Mouse (Mus musculus): Measurements from ENCODE around the gene Il1rl1. TPM values are rescaled to one million over a fixed set of nuclear protein-coding genes. Genes with fewer than 3 reads are reported as not detected.

Gene Il1rl1
- polyA plus RNA-seq, 1 experiment from 2014 or later, result 0.05 TPM

DNA sequence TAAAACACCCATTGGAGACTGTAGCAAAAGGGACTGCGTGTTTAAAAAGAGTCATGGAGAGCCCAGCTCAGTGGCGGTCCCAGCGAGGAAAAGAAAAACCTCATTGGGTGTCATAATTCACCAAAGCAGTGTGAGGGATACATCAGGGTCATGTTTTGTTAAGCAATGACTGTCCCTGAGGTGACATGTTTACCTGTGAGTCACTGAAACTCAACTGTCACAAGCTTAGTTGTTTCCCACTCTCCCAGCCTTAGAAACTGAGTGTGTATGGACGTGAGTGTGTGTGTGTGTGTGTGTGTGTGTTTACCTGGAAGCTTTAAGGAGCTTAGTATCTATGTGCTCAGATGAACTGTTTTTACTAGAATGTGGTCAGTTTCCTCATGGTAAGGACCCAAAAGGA lies 37.9 kb downstream of the Il1rl1 start:
- H3K27me3 ChIP-seq (ENCODE audit: control insufficient read depth, insufficient read depth, low read length), result no peaks in the 10 kb centered on the region
- H3K9me3 ChIP-seq (ENCODE audit: control insufficient read depth, low read length), result no peaks in the 10 kb centered on the region
- H3K36me3 ChIP-seq (ENCODE audit: control insufficient read depth, insufficient read depth, low read length), result no peaks in the 10 kb centered on the region
- no peak overlapping the region for H3K9ac ChIP-seq (ENCODE audit: low read length)
- DNase-seq (ENCODE audit: low spot score) (no peak), ATAC-seq (replicated peaks; ENCODE audit: low FRiP score) (no peak)
- H3K4me3 ChIP-seq (ENCODE audit: low read depth, low read length), result no peak overlapping the region
- no peak overlapping the region for H3K4me2 ChIP-seq (ENCODE audit: low read depth, low read length, severe bottlenecking)
- 87% methylated on average over 4 of the region's 4 CpGs for WGBS
- H3K4me1 ChIP-seq (replicated peaks; ENCODE audit: control insufficient read depth, insufficient read depth, low read length), result no peaks in the 10 kb centered on the region
- H3K27ac ChIP-seq (ENCODE audit: low read depth, low read length), result no peak overlapping the region

DNA sequence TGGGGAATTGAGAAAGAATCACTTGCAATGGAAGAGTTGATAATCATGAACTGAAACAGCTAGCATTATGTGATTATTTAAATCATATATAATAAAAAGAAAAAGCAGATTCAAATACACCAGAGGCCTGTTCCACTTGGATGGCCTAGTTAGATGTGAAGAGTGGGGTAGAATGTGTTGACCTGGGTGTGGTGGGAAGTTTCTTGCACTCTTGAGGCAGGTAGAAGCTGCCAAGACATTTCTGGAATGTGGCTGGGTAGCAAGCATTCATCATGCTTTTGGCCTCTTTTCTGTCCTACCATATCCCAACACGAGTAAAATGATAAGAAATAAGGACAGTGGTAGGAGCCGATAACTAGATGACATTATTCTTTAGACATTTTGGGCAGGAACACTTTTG lies 39.4 kb downstream of the Il1rl1 start:
- no peak for ATAC-seq (replicated peaks; ENCODE audit: low FRiP score)
- Histone ChIP-seq H3K27ac (ENCODE audit: low read depth, low read length) (no peak overlapping the region), H3K9me3 (ENCODE audit: control insufficient read depth, low read length) (no peaks in the 10 kb centered on the region), H3K9ac (ENCODE audit: low read length) (no peak overlapping the region), H3K36me3 (ENCODE audit: control insufficient read depth, insufficient read depth, low read length) (no peaks in the 10 kb centered on the region), H3K4me3 (ENCODE audit: low read depth, low read length) (no peak overlapping the region), H3K4me1 (replicated peaks; ENCODE audit: control insufficient read depth, insufficient read depth, low read length) (no peaks in the 10 kb centered on the region), H3K27me3 (ENCODE audit: control insufficient read depth, insufficient read depth, low read length) (no peaks in the 10 kb centered on the region), H3K4me2 (ENCODE audit: low read depth, low read length, severe bottlenecking) (no peak overlapping the region)
- 81% methylated on average over 2 of the region's 2 CpGs for WGBS
- DNase-seq (ENCODE audit: low spot score), result no peak

DNA sequence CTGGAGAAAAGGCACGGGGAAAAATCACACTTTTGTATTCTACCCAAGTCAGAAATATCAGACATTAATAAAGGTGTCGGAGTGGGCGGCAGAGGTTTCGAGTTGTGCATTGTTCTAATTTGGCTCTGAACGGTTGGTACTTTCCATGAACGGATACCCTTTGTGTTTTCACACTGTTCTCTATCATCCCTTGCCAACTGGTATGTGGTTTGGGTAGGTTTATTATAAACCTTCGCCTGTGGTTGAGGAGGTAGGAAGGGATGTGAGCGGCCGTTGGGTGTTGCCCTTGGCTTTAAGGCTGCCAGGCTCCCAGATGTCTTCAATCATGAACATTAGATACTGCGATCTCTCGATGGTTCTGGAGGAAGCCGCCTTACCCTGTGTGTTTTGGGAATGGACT lies 40.5 kb downstream of the Il1rl1 start:
- DNase-seq (ENCODE audit: low spot score), result no peak
- no peaks in the 10 kb centered on the region for H3K9me3 ChIP-seq (ENCODE audit: control insufficient read depth, low read length)
- no peak overlapping the region for H3K4me3 ChIP-seq (ENCODE audit: low read depth, low read length)
- no peak overlapping the region for H3K9ac ChIP-seq (ENCODE audit: low read length)
- H3K27ac ChIP-seq (ENCODE audit: low read depth, low read length), result no peak overlapping the region
- H3K27me3 ChIP-seq (ENCODE audit: control insufficient read depth, insufficient read depth, low read length), result no peaks in the 10 kb centered on the region
- H3K36me3 ChIP-seq (ENCODE audit: control insufficient read depth, insufficient read depth, low read length), result no peaks in the 10 kb centered on the region
- no peak overlapping the region for H3K4me2 ChIP-seq (ENCODE audit: low read depth, low read length, severe bottlenecking)
- ATAC-seq (replicated peaks; ENCODE audit: low FRiP score), result no peak
- 93% methylated on average over 12 of the region's 12 CpGs for WGBS
- no peaks in the 10 kb centered on the region for H3K4me1 ChIP-seq (replicated peaks; ENCODE audit: control insufficient read depth, insufficient read depth, low read length)

DNA sequence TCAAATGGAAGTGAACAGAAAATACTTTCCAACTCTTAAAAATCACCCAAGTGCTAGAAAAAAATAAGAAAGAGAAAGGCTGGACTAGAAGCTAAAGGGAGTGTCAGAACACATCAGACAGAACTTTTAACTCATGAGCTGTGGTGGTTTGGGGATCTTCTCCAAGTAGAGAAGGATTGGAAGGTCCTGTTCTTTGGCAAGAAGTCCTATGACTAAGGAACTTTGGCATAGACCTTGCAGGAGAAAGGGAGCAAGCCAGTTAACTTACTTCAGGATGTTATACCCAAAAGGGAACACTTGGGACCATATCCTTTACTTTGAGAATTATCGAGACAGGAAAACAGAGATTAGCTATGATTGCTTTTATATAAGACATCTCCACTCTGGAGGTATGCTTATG lies 43.0 kb downstream of the Il1rl1 start:
- ATAC-seq (replicated peaks; ENCODE audit: low FRiP score) (no peak), DNase-seq (ENCODE audit: low spot score) (no peak)
- Histone ChIP-seq H3K9me3 (ENCODE audit: control insufficient read depth, low read length) (no peaks in the 10 kb centered on the region), H3K4me3 (ENCODE audit: low read depth, low read length) (no peak overlapping the region), H3K9ac (ENCODE audit: low read length) (no peak overlapping the region), H3K4me1 (replicated peaks; ENCODE audit: control insufficient read depth, insufficient read depth, low read length) (no peaks in the 10 kb centered on the region), H3K27ac (ENCODE audit: low read depth, low read length) (no peak overlapping the region), H3K36me3 (ENCODE audit: control insufficient read depth, insufficient read depth, low read length) (no peaks in the 10 kb centered on the region), H3K27me3 (ENCODE audit: control insufficient read depth, insufficient read depth, low read length) (no peaks in the 10 kb centered on the region), H3K4me2 (ENCODE audit: low read depth, low read length, severe bottlenecking) (no peak overlapping the region)
- WGBS, result 91% methylated on average over 1 of the region's 1 CpGs

DNA sequence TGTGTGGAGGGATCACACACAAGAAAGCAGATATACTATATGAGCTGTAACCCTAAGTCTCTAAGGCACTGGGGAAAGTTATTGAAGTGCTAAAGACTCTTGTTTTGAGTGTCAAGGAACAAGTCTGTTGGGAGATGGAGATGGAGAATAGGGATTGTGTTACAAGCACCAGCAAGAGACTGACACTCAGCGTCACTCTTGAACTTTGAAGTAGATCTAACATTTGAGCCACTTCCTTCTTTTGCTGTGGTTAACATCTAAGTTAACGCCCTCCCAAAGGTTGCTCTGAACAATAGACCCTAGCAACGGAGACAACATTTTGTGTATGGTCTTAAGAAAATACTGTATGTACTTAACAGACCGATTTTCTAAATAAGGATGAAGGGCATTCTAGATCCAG lies 44.3 kb downstream of the Il1rl1 start:
- WGBS, result 91% methylated on average over 4 of the region's 4 CpGs

DNA sequence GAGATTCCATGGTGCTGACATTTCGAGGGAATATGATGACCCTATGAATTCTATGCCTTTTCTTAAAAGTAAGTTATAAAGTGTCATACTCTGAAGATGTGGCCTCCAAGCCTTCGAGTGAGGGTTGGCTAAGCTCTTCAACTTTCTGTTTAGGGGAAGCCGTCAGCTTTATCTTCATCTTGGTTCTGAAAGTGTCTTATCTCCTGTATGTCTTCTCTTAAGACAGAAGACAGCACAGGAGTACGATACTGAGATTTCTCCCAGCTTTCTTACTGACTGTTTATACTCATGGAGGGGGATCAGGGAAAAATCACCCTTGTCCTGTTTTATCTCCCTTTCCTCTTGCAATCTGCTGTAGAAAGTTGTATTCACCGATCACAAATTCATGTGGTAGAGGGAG lies 45.0 kb downstream of the Il1rl1 start:
- Histone ChIP-seq H3K27ac (ENCODE audit: low read depth, low read length) (no peak overlapping the region), H3K27me3 (ENCODE audit: control insufficient read depth, insufficient read depth, low read length) (no peaks in the 10 kb centered on the region), H3K4me1 (replicated peaks; ENCODE audit: control insufficient read depth, insufficient read depth, low read length) (no peaks in the 10 kb centered on the region), H3K4me3 (ENCODE audit: low read depth, low read length) (no peak overlapping the region), H3K9ac (ENCODE audit: low read length) (no peak overlapping the region), H3K36me3 (ENCODE audit: control insufficient read depth, insufficient read depth, low read length) (no peaks in the 10 kb centered on the region), H3K4me2 (ENCODE audit: low read depth, low read length, severe bottlenecking) (no peak overlapping the region), H3K9me3 (ENCODE audit: control insufficient read depth, low read length) (no peaks in the 10 kb centered on the region)
- DNase-seq (ENCODE audit: low spot score) (no peak), ATAC-seq (replicated peaks; ENCODE audit: low FRiP score) (no peak)
- WGBS, result 91% methylated on average over 5 of the region's 5 CpGs

More for the DNA sequence above, 44.3 kb downstream of the Il1rl1 start:
- H3K4me3 ChIP-seq (ENCODE audit: low read depth, low read length), result no peak overlapping the region
- H3K4me1 ChIP-seq (replicated peaks; ENCODE audit: control insufficient read depth, insufficient read depth, low read length), result no peaks in the 10 kb centered on the region
- H3K27me3 ChIP-seq (ENCODE audit: control insufficient read depth, insufficient read depth, low read length), result no peaks in the 10 kb centered on the region
- no peak overlapping the region for H3K4me2 ChIP-seq (ENCODE audit: low read depth, low read length, severe bottlenecking)
- no peaks in the 10 kb centered on the region for H3K36me3 ChIP-seq (ENCODE audit: control insufficient read depth, insufficient read depth, low read length)
- no peak for DNase-seq (ENCODE audit: low spot score)
- no peaks in the 10 kb centered on the region for H3K9me3 ChIP-seq (ENCODE audit: control insufficient read depth, low read length)
- no peak overlapping the region for H3K9ac ChIP-seq (ENCODE audit: low read length)
- no peak overlapping the region for H3K27ac ChIP-seq (ENCODE audit: low read depth, low read length)
- no peak for ATAC-seq (replicated peaks; ENCODE audit: low FRiP score)

DNA sequence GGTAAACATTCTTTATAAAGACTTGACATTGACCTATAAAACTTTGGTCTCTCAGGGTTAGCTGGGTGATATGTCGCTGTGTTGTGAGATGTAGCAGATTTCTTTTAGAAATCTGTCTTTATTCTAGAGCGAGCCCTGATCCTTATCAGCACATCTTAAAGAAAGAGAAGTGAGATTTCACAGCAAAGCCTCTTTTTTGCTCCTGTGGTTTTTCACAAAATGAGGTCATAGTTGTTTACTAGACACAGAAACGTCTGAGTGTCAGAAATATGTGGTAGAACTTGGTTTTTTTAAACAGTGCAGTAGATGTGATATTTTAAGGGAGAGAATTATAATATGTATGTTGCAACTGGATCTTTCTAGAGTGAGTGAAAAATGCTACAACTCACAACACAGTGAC lies 46.3 kb downstream of the Il1rl1 start:
- 78% methylated on average over 3 of the region's 3 CpGs for WGBS
- no peaks in the 10 kb centered on the region for H3K27me3 ChIP-seq (ENCODE audit: control insufficient read depth, insufficient read depth, low read length)
- H3K9ac ChIP-seq (ENCODE audit: low read length), result no peak overlapping the region
- DNase-seq (ENCODE audit: low spot score) (no peak), ATAC-seq (replicated peaks; ENCODE audit: low FRiP score) (no peak)
- H3K4me1 ChIP-seq (replicated peaks; ENCODE audit: control insufficient read depth, insufficient read depth, low read length), result no peaks in the 10 kb centered on the region
- H3K4me2 ChIP-seq (ENCODE audit: low read depth, low read length, severe bottlenecking), result no peak overlapping the region
- H3K27ac ChIP-seq (ENCODE audit: low read depth, low read length), result no peak overlapping the region
- no peaks in the 10 kb centered on the region for H3K36me3 ChIP-seq (ENCODE audit: control insufficient read depth, insufficient read depth, low read length)
- no peaks in the 10 kb centered on the region for H3K9me3 ChIP-seq (ENCODE audit: control insufficient read depth, low read length)
- H3K4me3 ChIP-seq (ENCODE audit: low read depth, low read length), result no peak overlapping the region

DNA sequence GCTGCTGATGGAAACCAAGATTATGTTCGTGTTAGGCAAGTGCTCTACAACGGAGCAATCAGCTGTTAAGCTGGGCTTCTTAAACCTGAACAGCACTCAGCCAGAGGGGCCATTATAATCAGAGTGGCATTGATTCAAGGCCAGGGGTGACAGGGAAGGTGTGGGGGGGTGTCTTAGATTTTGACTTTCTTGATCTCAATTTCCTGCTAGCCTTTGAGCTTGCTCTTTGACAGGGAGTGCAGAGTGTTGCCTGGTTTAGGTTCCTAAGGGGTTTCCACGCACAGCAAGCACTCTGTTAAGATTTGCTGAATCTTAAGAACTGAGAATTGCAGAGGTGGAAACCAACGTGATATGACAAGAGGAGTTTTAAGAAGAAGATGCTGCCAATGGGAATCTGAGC lies 47.4 kb downstream of the Il1rl1 start:
- Histone ChIP-seq H3K36me3 (ENCODE audit: control insufficient read depth, insufficient read depth, low read length) (no peaks in the 10 kb centered on the region), H3K4me1 (replicated peaks; ENCODE audit: control insufficient read depth, insufficient read depth, low read length) (no peaks in the 10 kb centered on the region), H3K27me3 (ENCODE audit: control insufficient read depth, insufficient read depth, low read length) (no peaks in the 10 kb centered on the region), H3K9ac (ENCODE audit: low read length) (no peak overlapping the region), H3K9me3 (ENCODE audit: control insufficient read depth, low read length) (no peaks in the 10 kb centered on the region), H3K4me3 (ENCODE audit: low read depth, low read length) (no peak overlapping the region), H3K4me2 (ENCODE audit: low read depth, low read length, severe bottlenecking) (no peak overlapping the region), H3K27ac (ENCODE audit: low read depth, low read length) (no peak overlapping the region)
- ATAC-seq (replicated peaks; ENCODE audit: low FRiP score) (no peak), DNase-seq (ENCODE audit: low spot score) (no peak)
- WGBS, result 77% methylated on average over 4 of the region's 4 CpGs

DNA sequence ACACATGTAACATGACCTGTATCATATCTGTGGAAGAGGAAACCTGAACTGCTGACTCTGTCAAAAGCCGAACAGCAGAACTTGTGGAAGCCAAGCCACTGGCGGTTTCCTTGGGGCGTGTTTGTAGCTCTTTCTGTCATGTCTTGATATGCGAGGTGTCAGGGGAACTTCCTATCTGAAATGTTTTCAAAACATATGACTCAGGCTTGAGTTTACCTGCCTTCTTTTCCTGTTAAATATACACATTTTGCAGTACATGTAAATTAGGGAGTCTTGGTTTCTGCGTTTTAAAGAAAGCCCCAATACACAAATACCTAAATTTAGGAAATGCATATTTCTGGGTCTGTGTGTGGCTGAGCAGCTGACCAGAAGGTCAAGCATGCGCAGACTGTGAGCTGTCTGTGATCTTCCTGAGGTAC lies 50.1 kb downstream of the Il1rl1 start:
- no peak overlapping the region for H3K27ac ChIP-seq (ENCODE audit: low read depth, low read length)
- no peaks in the 10 kb centered on the region for H3K27me3 ChIP-seq (ENCODE audit: control insufficient read depth, insufficient read depth, low read length)
- H3K4me2 ChIP-seq (ENCODE audit: low read depth, low read length, severe bottlenecking), result no peak overlapping the region
- no peak for DNase-seq (ENCODE audit: low spot score)
- no peak overlapping the region for H3K9ac ChIP-seq (ENCODE audit: low read length)
- H3K4me1 ChIP-seq (replicated peaks; ENCODE audit: control insufficient read depth, insufficient read depth, low read length), result no peaks in the 10 kb centered on the region
- ATAC-seq (replicated peaks; ENCODE audit: low FRiP score), result no peak
- H3K4me3 ChIP-seq (ENCODE audit: low read depth, low read length), result no peak overlapping the region
- no peaks in the 10 kb centered on the region for H3K36me3 ChIP-seq (ENCODE audit: control insufficient read depth, insufficient read depth, low read length)
- no peaks in the 10 kb centered on the region for H3K9me3 ChIP-seq (ENCODE audit: control insufficient read depth, low read length)
- WGBS, result 88% methylated on average over 6 of the region's 6 CpGs

Data from forebrain, embryonic 11.5 days (tissue).